Comparison of ENCODE assay signal across 14 mouse cellular contexts in genomic region chr17:32354211-32354610, GRCm38 (mm10). TPM values are rescaled to one million over a fixed set of nuclear protein-coding genes. Genes with fewer than 3 reads are reported as not detected.
DNase-seq lines count a peak whose midpoint lies in the region; ATAC-seq and TF ChIP-seq lines count a peak whose summit lies in the region.
"Had no signal": no experiment of that assay in that cellular context is flagged by ENCODE, and none has a peak within 500 bp of the region (broad histone marks: within the 10 kb centered on the region; RNA-seq: fewer than 3 reads in every experiment).

No protein-coding gene starts in this region.

- peak overlapping the region; percentile 47; the same call in 1 of the 2 replicates for H3K9ac ChIP-seq in embryonic facial prominence, embryonic 13.5 days
- 0 out of 2 replicates have a peak overlapping the region, but pooled peaks have one; percentile 39 for H3K9ac ChIP-seq in hindbrain, embryonic 13.5 days
- H3K9ac ChIP-seq in hindbrain, postnatal 0 days (replicated peaks; ENCODE audit: low read length): no peak overlapping the region

- ATAC-seq in embryonic facial prominence, embryonic 13.5 days (ENCODE audit: insufficient number of reproducible peaks, insufficient read depth, low FRiP score, low TSS enrichment, low read depth): no peak
- no peak for ATAC-seq in hindbrain, embryonic 13.5 days (ENCODE audit: low FRiP score)
- ATAC-seq in hindbrain, postnatal 0 days: no peak
- ATAC-seq: lung, postnatal 0 days had no signal

- no peak overlapping the region for H3K27ac ChIP-seq in embryonic facial prominence, embryonic 13.5 days
- H3K27ac ChIP-seq in embryonic facial prominence, embryonic 10.5 days (replicated peaks): no peak overlapping the region
- H3K27ac ChIP-seq in hindbrain, embryonic 13.5 days: peak overlapping the region; percentile 79
- H3K27ac ChIP-seq in hindbrain, embryonic 10.5 days: no peak overlapping the region
- H3K27ac ChIP-seq in hindbrain, postnatal 0 days: 0 out of 2 replicates have a peak overlapping the region, but pooled peaks have one; percentile 45
- H3K27ac ChIP-seq: stomach, postnatal 0 days had no signal

- no peaks in the 10 kb centered on the region for H3K27me3 ChIP-seq in embryonic facial prominence, embryonic 13.5 days
- H3K27me3 ChIP-seq in embryonic facial prominence, embryonic 10.5 days (replicated peaks; ENCODE audit: low read depth, poor library complexity, severe bottlenecking): no peaks in the 10 kb centered on the region
- H3K27me3 ChIP-seq in hindbrain, embryonic 13.5 days: no peaks in the 10 kb centered on the region
- no peaks in the 10 kb centered on the region for H3K27me3 ChIP-seq in hindbrain, embryonic 10.5 days (ENCODE audit: insufficient read depth, poor library complexity, severe bottlenecking)
- no peaks in the 10 kb centered on the region for H3K27me3 ChIP-seq in E14TG2a.4 (ENCODE audit: insufficient read depth, low read length)
- no peaks in the 10 kb centered on the region for H3K27me3 ChIP-seq in hindbrain, postnatal 0 days (ENCODE audit: insufficient read depth, low read length)

- peaks cover 4% of the 10 kb centered on the region for H3K4me1 ChIP-seq in embryonic facial prominence, embryonic 13.5 days
- peaks cover 14% of the 10 kb centered on the region for H3K4me1 ChIP-seq in embryonic facial prominence, embryonic 10.5 days
- peaks cover 24% of the 10 kb centered on the region for H3K4me1 ChIP-seq in hindbrain, embryonic 13.5 days (replicated peaks)
- peaks cover 21% of the 10 kb centered on the region for H3K4me1 ChIP-seq in hindbrain, embryonic 10.5 days (replicated peaks)
- peaks cover 86% of the 10 kb centered on the region for H3K4me1 ChIP-seq in E14TG2a.4 (replicated peaks; ENCODE audit: low read depth, low read length)
- H3K4me1 ChIP-seq in hindbrain, postnatal 0 days (ENCODE audit: insufficient read depth, low read length): 0 out of 2 replicates have a peak, but pooled peaks cover 3% of the 10 kb centered on the region

- peaks cover 61% of the 10 kb centered on the region for H3K36me3 ChIP-seq in embryonic facial prominence, embryonic 13.5 days
- H3K36me3 ChIP-seq in embryonic facial prominence, embryonic 10.5 days (replicated peaks): peaks cover 63% of the 10 kb centered on the region
- peaks cover 57% of the 10 kb centered on the region for H3K36me3 ChIP-seq in hindbrain, embryonic 13.5 days
- H3K36me3 ChIP-seq in hindbrain, embryonic 10.5 days: peaks cover 65% of the 10 kb centered on the region
- H3K36me3 ChIP-seq in E14TG2a.4 (ENCODE audit: insufficient read depth, low read length): peaks cover 61% of the 10 kb centered on the region
- peaks cover 53% of the 10 kb centered on the region for H3K36me3 ChIP-seq in hindbrain, postnatal 0 days (ENCODE audit: insufficient read depth, low read length)

- TF ChIP-seq CTCF in E14TG2a.4 (conservative IDR thresholded peaks at IDR 0.05; ENCODE audit: low read length): no peak
- no peak for TF ChIP-seq CTCF in hindbrain, postnatal 0 days (IDR thresholded peaks at IDR 0.05; ENCODE audit: low read depth)

- no peak overlapping the region for H3K4me2 ChIP-seq in embryonic facial prominence, embryonic 13.5 days
- no peak overlapping the region for H3K4me2 ChIP-seq in hindbrain, embryonic 13.5 days
- H3K4me2 ChIP-seq in hindbrain, postnatal 0 days (ENCODE audit: low read depth, low read length): no peak overlapping the region

- no peak for DNase-seq in embryonic facial prominence, embryonic 10.5 days (ENCODE audit: low spot score)
- DNase-seq in hindbrain, embryonic 10.5 days (ENCODE audit: low spot score): no peak
- peak; percentile 33 for DNase-seq in hindbrain, postnatal 0 days (ENCODE audit: low spot score)
- no peak for DNase-seq in right cerebral cortex, postnatal 4 days
- no peak for DNase-seq in cerebellum, adult 18-20 months
- DNase-seq: liver had no signal

- no peaks in the 10 kb centered on the region for H3K9me3 ChIP-seq in embryonic facial prominence, embryonic 13.5 days
- no peaks in the 10 kb centered on the region for H3K9me3 ChIP-seq in embryonic facial prominence, embryonic 10.5 days
- H3K9me3 ChIP-seq in hindbrain, embryonic 13.5 days: no peaks in the 10 kb centered on the region
- H3K9me3 ChIP-seq in hindbrain, embryonic 10.5 days: no peaks in the 10 kb centered on the region
- H3K9me3 ChIP-seq in E14TG2a.4 (ENCODE audit: low read length): no peaks in the 10 kb centered on the region
- no peaks in the 10 kb centered on the region for H3K9me3 ChIP-seq in hindbrain, postnatal 0 days (ENCODE audit: low read length)
- H3K9me3 ChIP-seq: G1E had no signal

- WGBS in embryonic facial prominence, embryonic 13.5 days: 57% methylated on average over 5 of the region's 5 CpGs
- 57% methylated on average over 5 of the region's 5 CpGs for WGBS in embryonic facial prominence, embryonic 10.5 days
- 49% methylated on average over 5 of the region's 5 CpGs for WGBS in hindbrain, embryonic 13.5 days
- 49% methylated on average over 5 of the region's 5 CpGs for WGBS in hindbrain, embryonic 10.5 days
- 33% methylated on average over 5 of the region's 5 CpGs for WGBS in hindbrain, postnatal 0 days

- H3K4me3 ChIP-seq in embryonic facial prominence, embryonic 13.5 days: no peak overlapping the region
- H3K4me3 ChIP-seq in embryonic facial prominence, embryonic 10.5 days: no peak overlapping the region
- H3K4me3 ChIP-seq in hindbrain, embryonic 13.5 days: no peak overlapping the region
- H3K4me3 ChIP-seq in hindbrain, embryonic 10.5 days: no peak overlapping the region
- H3K4me3 ChIP-seq in E14TG2a.4 (replicated peaks; ENCODE audit: low read length): 0 out of 2 replicates have a peak overlapping the region, but pooled peaks have one; percentile 26
- no peak overlapping the region for H3K4me3 ChIP-seq in hindbrain, postnatal 0 days (ENCODE audit: low read length)
- H3K4me3 ChIP-seq: erythroblast, embryonic 14.5 days had no signal

RNA-seq across cellular contexts. Expression of gene Akap8l, which starts 3.8 kb away (rescaled TPM):
- polyA plus RNA-seq in embryonic facial prominence, embryonic 13.5 days (2015; fragmentation: Nextera tagmentation; extraction: Ambion mirVana): 110 and 113 TPM in 2 replicates
- 93.0 and 94.5 TPM in 2 replicates for polyA plus RNA-seq in embryonic facial prominence, embryonic 10.5 days (2016; fragmentation: Nextera tagmentation; extraction: Ambion mirVana)
- 148 and 156 TPM in 2 replicates for polyA plus RNA-seq in hindbrain, embryonic 13.5 days (2015; fragmentation: Nextera tagmentation; extraction: Ambion mirVana)
- polyA plus RNA-seq in hindbrain, embryonic 10.5 days (2016; fragmentation: Nextera tagmentation; extraction: Ambion mirVana): 101 and 112 TPM in 2 replicates
- 73.6 and 76.3 TPM in 2 replicates for total RNA-seq in hindbrain, postnatal 0 days (2014; rRNA removed)
- polyA plus RNA-seq in hindbrain, postnatal 0 days (2015; fragmentation: Nextera tagmentation; extraction: Ambion mirVana): 95.7 and 103 TPM in 2 replicates

RNA-seq across cellular contexts. Expression of gene Akap8, which starts 33.2 kb away (rescaled TPM):
- 120 and 123 TPM in 2 replicates for polyA plus RNA-seq in embryonic facial prominence, embryonic 13.5 days (2015; fragmentation: Nextera tagmentation; extraction: Ambion mirVana)
- polyA plus RNA-seq in embryonic facial prominence, embryonic 10.5 days (2016; fragmentation: Nextera tagmentation; extraction: Ambion mirVana): 152 and 159 TPM in 2 replicates
- polyA plus RNA-seq in hindbrain, embryonic 13.5 days (2015; fragmentation: Nextera tagmentation; extraction: Ambion mirVana): 109 TPM in 2 replicates
- polyA plus RNA-seq in hindbrain, embryonic 10.5 days (2016; fragmentation: Nextera tagmentation; extraction: Ambion mirVana): 114 and 133 TPM in 2 replicates
- total RNA-seq in hindbrain, postnatal 0 days (2014; rRNA removed): 94.4 and 108 TPM in 2 replicates
- 66.4 and 75.2 TPM in 2 replicates for polyA plus RNA-seq in hindbrain, postnatal 0 days (2015; fragmentation: Nextera tagmentation; extraction: Ambion mirVana)

RNA-seq across cellular contexts. Expression of gene Wiz, which starts 35.0 kb away (rescaled TPM):
- 25.3 and 28.7 TPM in 2 replicates for polyA plus RNA-seq in embryonic facial prominence, embryonic 13.5 days (2015; fragmentation: Nextera tagmentation; extraction: Ambion mirVana)
- polyA plus RNA-seq in embryonic facial prominence, embryonic 10.5 days (2016; fragmentation: Nextera tagmentation; extraction: Ambion mirVana): 35.1 and 35.2 TPM in 2 replicates
- 35.3 and 35.9 TPM in 2 replicates for polyA plus RNA-seq in hindbrain, embryonic 13.5 days (2015; fragmentation: Nextera tagmentation; extraction: Ambion mirVana)
- polyA plus RNA-seq in hindbrain, embryonic 10.5 days (2016; fragmentation: Nextera tagmentation; extraction: Ambion mirVana): 25.1 and 34.7 TPM in 2 replicates
- total RNA-seq in hindbrain, postnatal 0 days (2014; rRNA removed): 50.4 and 56.8 TPM in 2 replicates
- polyA plus RNA-seq in hindbrain, postnatal 0 days (2015; fragmentation: Nextera tagmentation; extraction: Ambion mirVana): 24.2 and 28.4 TPM in 2 replicates

RNA-seq across cellular contexts. Expression of gene Rasal3, which starts 49.2 kb away (rescaled TPM):
- 1.2 and 1.5 TPM in 2 replicates for polyA plus RNA-seq in embryonic facial prominence, embryonic 13.5 days (2015; fragmentation: Nextera tagmentation; extraction: Ambion mirVana)
- 0.64 and 0.85 TPM in 2 replicates for polyA plus RNA-seq in embryonic facial prominence, embryonic 10.5 days (2016; fragmentation: Nextera tagmentation; extraction: Ambion mirVana)
- polyA plus RNA-seq in hindbrain, embryonic 13.5 days (2015; fragmentation: Nextera tagmentation; extraction: Ambion mirVana): 0.62 and 0.83 TPM in 2 replicates
- 0.75 and 1.0 TPM in 2 replicates for polyA plus RNA-seq in hindbrain, embryonic 10.5 days (2016; fragmentation: Nextera tagmentation; extraction: Ambion mirVana)
- total RNA-seq in hindbrain, postnatal 0 days (2014; rRNA removed): 1.2 and 2.8 TPM in 2 replicates
- 0.61 and 1.2 TPM in 2 replicates for polyA plus RNA-seq in hindbrain, postnatal 0 days (2015; fragmentation: Nextera tagmentation; extraction: Ambion mirVana)
- total RNA-seq: gastrocnemius, adult 8-10 months had no signal

Comparison
In these comparisons a context has a peak if more than half of its experiments do, and no peak if none do; other contexts are left out.
1. H3K27ac ChIP-seq: peak in hindbrain, embryonic 13.5 days (single experiment) and hindbrain, postnatal 0 days (single experiment); none in embryonic facial prominence, embryonic 13.5 days (single experiment), embryonic facial prominence, embryonic 10.5 days (single experiment) and hindbrain, embryonic 10.5 days (single experiment).